Mouse (Mus musculus) induced T-regulatory cell, adult 2 months (primary cell): Measurements from ENCODE around the gene Zdhhc7.

Experiments
- DNase-seq: peaks from one replicate; pipeline ENCODE4 v3.0.0-alpha.2; 2012; ENCODE audit warnings: low read depth

The Zdhhc7 gene

GRCm38 (mm10) chr8:120067936-120068668, 33.2 kb downstream of the Zdhhc7 start:
- DNase-seq, result peak; percentile 58

GRCm38 (mm10) chr8:120066226-120066625, 35.1 kb downstream of the Zdhhc7 start:
- DNase-seq, result no peak

GRCm38 (mm10) chr8:120065611-120066010, 35.7 kb downstream of the Zdhhc7 start:
- DNase-seq, result no peak

GRCm38 (mm10) chr8:120063326-120063725, 38.0 kb downstream of the Zdhhc7 start:
- DNase-seq, result peak; percentile 58

- DNase-seq, result no peak
Observed at GRCm38 (mm10) chr8:120062742-120063141, 38.5 kb downstream of the Zdhhc7 start.

GRCm38 (mm10) chr8:120057078-120057477, 44.2 kb downstream of the Zdhhc7 start:
- no peak for DNase-seq

- DNase-seq, result no peak
Observed at GRCm38 (mm10) chr8:120054833-120055232, 46.4 kb downstream of the Zdhhc7 start.

- no peak for DNase-seq
Observed at GRCm38 (mm10) chr8:120052318-120052717, 49.0 kb downstream of the Zdhhc7 start.

GRCm38 (mm10) chr8:120051908-120052307, 49.4 kb downstream of the Zdhhc7 start:
- DNase-seq, result no peak

- DNase-seq, result peak; percentile 46
Observed at GRCm38 (mm10) chr8:120051006-120051405, 50.3 kb downstream of the Zdhhc7 start.

GRCm38 (mm10) chr8:120050376-120050775, 50.9 kb downstream of the Zdhhc7 start:
- no peak for DNase-seq

GRCm38 (mm10) chr8:120049949-120050348, 51.3 kb downstream of the Zdhhc7 start:
- DNase-seq, result peak; percentile 54

- no peak for DNase-seq
Observed at GRCm38 (mm10) chr8:120046258-120047020, 54.8 kb downstream of the Zdhhc7 start.

- DNase-seq, result no peak
Observed at GRCm38 (mm10) chr8:120045471-120045870, 55.8 kb downstream of the Zdhhc7 start.

- no peak for DNase-seq
Observed at GRCm38 (mm10) chr8:120044907-120045306, 56.4 kb downstream of the Zdhhc7 start.

- no peak for DNase-seq
Observed at GRCm38 (mm10) chr8:120042542-120043312, 58.6 kb downstream of the Zdhhc7 start.

GRCm38 (mm10) chr8:120040861-120041260, 60.4 kb downstream of the Zdhhc7 start:
- peak; percentile 10 for DNase-seq

- no peak for DNase-seq
Observed at GRCm38 (mm10) chr8:120039313-120039919, 61.9 kb downstream of the Zdhhc7 start.

- DNase-seq, result no peak
Observed at GRCm38 (mm10) chr8:120038741-120039140, 62.5 kb downstream of the Zdhhc7 start.

GRCm38 (mm10) chr8:120037611-120038010, 63.7 kb downstream of the Zdhhc7 start:
- DNase-seq, result no peak

- DNase-seq, result no peak
Observed at GRCm38 (mm10) chr8:120037199-120037598, 64.1 kb downstream of the Zdhhc7 start.

- DNase-seq, result no peak
Observed at GRCm38 (mm10) chr8:120036578-120036977, 64.7 kb downstream of the Zdhhc7 start.
